Mouse (Mus musculus) kidney, embryonic 16.5 days (tissue): ENCODE results near the gene Odf3l2. TPM values are rescaled to one million over a fixed set of nuclear protein-coding genes. Genes with fewer than 3 reads are reported as not detected.
A peak's percentile ranks its signal among the peaks of the same experiment; 100 is the strongest.

Experiments used
- ATAC-seq: fragments of 200-750 bp; cut with Nextera tagmentation; 2 replicates; pipeline ENCODE4 v1.8.0; 2017; ENCODE audit warnings: moderate TSS enrichment; ENCODE audit not compliant: low FRiP score, low TSS enrichment
- H3K27ac ChIP-seq: fragments of 300-500 bp; sonication (generic); 2 replicates; pipeline ENCODE4 v1.5.1; 2014; ENCODE audit warnings: low read length
- H3K27me3 ChIP-seq: fragments of 300-500 bp; sonication (generic); 2 replicates; pipeline ENCODE4 v1.6.1; 2014; ENCODE audit warnings: low read length, control low read depth, mixed read lengths; ENCODE audit not compliant: insufficient read depth
- H3K36me3 ChIP-seq: fragments of 300-500 bp; sonication (generic); 2 replicates; pipeline ENCODE4 v1.6.1; 2014; ENCODE audit warnings: low read length, control low read depth, mixed read lengths; ENCODE audit not compliant: insufficient read depth
- H3K4me1 ChIP-seq: fragments of 300-500 bp; sonication (generic); 2 replicates; pipeline ENCODE4 v1.6.1; 2014; ENCODE audit warnings: low read length, control low read depth, mixed read lengths; ENCODE audit not compliant: insufficient read depth
- H3K4me2 ChIP-seq: fragments of 300-500 bp; sonication (generic); replicated peaks from 2 replicates; pipeline ENCODE4 v1.6.1; 2014; ENCODE audit warnings: low read depth, low read length
- H3K4me3 ChIP-seq: fragments of 300-500 bp; sonication (generic); 2 replicates; pipeline ENCODE4 v1.5.1; 2014; ENCODE audit warnings: mild to moderate bottlenecking, low read length
- H3K9ac ChIP-seq: fragments of 300-500 bp; sonication (generic); replicated peaks from 2 replicates; pipeline ENCODE4 v1.6.1; 2014; ENCODE audit warnings: low read length
- H3K9me3 ChIP-seq: fragments of 300-500 bp; sonication (generic); 2 replicates; pipeline ENCODE4 v1.6.1; 2016; ENCODE audit warnings: low read length, control low read depth
- WGBS: fragments of 180-500 bp; shearing (Covaris S2); extraction: QIAGEN DNeasy Blood & Tissue Kit; methylation state at CpG from one replicate; pipeline ENCODE4 v1.1.7; 2014; 5-methylcytosine and 5-hydroxymethylcytosine counted together
- polyA plus RNA-seq: library from polyadenylated mRNA; unstranded; fragments of >200 nt; fragmentation: Nextera tagmentation; extraction: Ambion mirVana; gene quantifications from 2 replicates; pipeline ENCODE4 v1.2.1, GENCODE M21; 2015

Odf3l2 gene
- polyA plus RNA-seq, 1 experiment from 2014 or later, result not detected

GRCm38 (mm10) chr10:79672088-79672455 lies 26.5 kb upstream of the Odf3l2 start:
- WGBS, result 46% methylated on average over 3 of the region's 3 CpGs
- Histone ChIP-seq H3K9ac (0 out of 2 replicates have a peak overlapping the region, but pooled peaks have one; percentile 25), H3K4me2 (0 out of 2 replicates have a peak overlapping the region, but pooled peaks have one; percentile 92), H3K36me3 (peaks cover 18% of the 10 kb centered on the region), H3K4me1 (peaks cover 22% of the 10 kb centered on the region), H3K27ac (peak overlapping the region; percentile 95), H3K9me3 (no peaks in the 10 kb centered on the region), H3K4me3 (no peak overlapping the region; the same call in 1 of the 2 replicates), H3K27me3 (no peaks in the 10 kb centered on the region)
- ATAC-seq, result no peak

- H3K4me3 ChIP-seq, result peak overlapping the region; percentile 95
- peak overlapping the region; percentile 95 for H3K27ac ChIP-seq
- H3K27me3 ChIP-seq, result no peaks in the 10 kb centered on the region
- peaks cover 18% of the 10 kb centered on the region for H3K36me3 ChIP-seq
- H3K4me2 ChIP-seq, result peak overlapping the region; percentile 92
- H3K9ac ChIP-seq, result peak overlapping the region; percentile 25; the same call in 1 of the 2 replicates
- H3K9me3 ChIP-seq, result no peaks in the 10 kb centered on the region
- ATAC-seq, result peak; percentile 24
- WGBS, result 15% methylated on average over 6 of the region's 6 CpGs
- H3K4me1 ChIP-seq, result peaks cover 22% of the 10 kb centered on the region
These were observed 26.0 kb upstream of the Odf3l2 start for GRCm38 (mm10) chr10:79671396-79672087.

GRCm38 (mm10) chr10:79670071-79670888 lies 24.7 kb upstream of the Odf3l2 start:
- peaks cover 12% of the 10 kb centered on the region for H3K36me3 ChIP-seq
- H3K27ac ChIP-seq, result peak overlapping the region; percentile 95
- peak overlapping the region; percentile 92 for H3K4me2 ChIP-seq
- peaks cover 22% of the 10 kb centered on the region for H3K4me1 ChIP-seq
- no peaks in the 10 kb centered on the region for H3K27me3 ChIP-seq
- H3K9me3 ChIP-seq, result no peaks in the 10 kb centered on the region
- H3K9ac ChIP-seq, result peak overlapping the region; percentile 94
- peak; percentile 22 for ATAC-seq
- peak overlapping the region; percentile 95 for H3K4me3 ChIP-seq
- 22% methylated on average over 15 of the region's 15 CpGs for WGBS

- Histone ChIP-seq H3K4me2 (peak overlapping the region; percentile 92), H3K27me3 (no peaks in the 10 kb centered on the region), H3K4me3 (peak overlapping the region; percentile 95), H3K27ac (peak overlapping the region; percentile 95), H3K9ac (peak overlapping the region; percentile 94), H3K9me3 (no peaks in the 10 kb centered on the region), H3K4me1 (peaks cover 22% of the 10 kb centered on the region), H3K36me3 (peaks cover 8% of the 10 kb centered on the region)
- WGBS, result under 1% methylated on average over 47 of the region's 47 CpGs
- peak; percentile 54 for ATAC-seq
These were observed 24.1 kb upstream of the Odf3l2 start for GRCm38 (mm10) chr10:79669576-79670057.

GRCm38 (mm10) chr10:79668771-79669575 lies 23.4 kb upstream of the Odf3l2 start, which contains the start of gene Tpgs1:
TSS of gene Tpgs1 (plus strand) at chr10:79669369.
- no peaks in the 10 kb centered on the region for H3K27me3 ChIP-seq
- ATAC-seq, result peak; percentile 59
- peaks cover 27% of the 10 kb centered on the region for H3K4me1 ChIP-seq
- H3K4me2 ChIP-seq, result peak within 1 kb of the TSS; percentile 92
- H3K36me3 ChIP-seq, result peaks cover 4% of the 10 kb centered on the region; the same call in 1 of the 2 replicates
- H3K9me3 ChIP-seq, result no peaks in the 10 kb centered on the region
- WGBS, result under 1% methylated on average over 42 of the region's 45 CpGs
- H3K9ac ChIP-seq, result peak within 1 kb of the TSS; percentile 94
- H3K27ac ChIP-seq, result peak within 1 kb of the TSS; percentile 95
- peak within 1 kb of the TSS; percentile 95 for H3K4me3 ChIP-seq

GRCm38 (mm10) chr10:79668076-79668475 lies 22.5 kb upstream of the Odf3l2 start:
- H3K9ac ChIP-seq, result no peak overlapping the region
- H3K36me3 ChIP-seq, result peaks cover 1% of the 10 kb centered on the region; the same call in 1 of the 2 replicates
- no peak overlapping the region for H3K4me3 ChIP-seq
- peaks cover 29% of the 10 kb centered on the region for H3K4me1 ChIP-seq
- no peak overlapping the region for H3K4me2 ChIP-seq
- no peak overlapping the region for H3K27ac ChIP-seq
- no peaks in the 10 kb centered on the region for H3K27me3 ChIP-seq
- no peaks in the 10 kb centered on the region for H3K9me3 ChIP-seq
- WGBS, result 85% methylated on average over 5 of the region's 5 CpGs
- ATAC-seq, result no peak

- WGBS, result 60% methylated on average over 9 of the region's 9 CpGs
- H3K36me3 ChIP-seq, result no peaks in the 10 kb centered on the region
- no peaks in the 10 kb centered on the region for H3K9me3 ChIP-seq
- H3K27me3 ChIP-seq, result no peaks in the 10 kb centered on the region
- H3K4me3 ChIP-seq, result no peak overlapping the region
- no peak for ATAC-seq
- no peak overlapping the region for H3K27ac ChIP-seq
- H3K4me2 ChIP-seq, result no peak overlapping the region
- peaks cover 18% of the 10 kb centered on the region for H3K4me1 ChIP-seq
- H3K9ac ChIP-seq, result no peak overlapping the region
These were observed 21.0 kb upstream of the Odf3l2 start for GRCm38 (mm10) chr10:79666493-79666892.

- ATAC-seq, result no peak
- Histone ChIP-seq H3K36me3 (no peaks in the 10 kb centered on the region), H3K27me3 (no peaks in the 10 kb centered on the region), H3K9me3 (no peaks in the 10 kb centered on the region), H3K4me2 (no peak overlapping the region), H3K4me3 (no peak overlapping the region), H3K27ac (no peak overlapping the region), H3K9ac (no peak overlapping the region), H3K4me1 (peaks cover 7% of the 10 kb centered on the region)
- WGBS, result 87% methylated on average over 8 of the region's 8 CpGs
These were observed 19.5 kb upstream of the Odf3l2 start for GRCm38 (mm10) chr10:79665051-79665450.

- ATAC-seq, result peak; percentile 36; the same call in 1 of the 2 replicates
- Histone ChIP-seq H3K36me3 (no peaks in the 10 kb centered on the region), H3K27me3 (no peaks in the 10 kb centered on the region), H3K4me1 (0 out of 2 replicates have a peak, but pooled peaks cover 7% of the 10 kb centered on the region), H3K4me3 (no peak within 1 kb of the TSS), H3K9ac (no peak within 1 kb of the TSS; the same call in 1 of the 2 replicates), H3K9me3 (no peaks in the 10 kb centered on the region), H3K4me2 (no peak within 1 kb of the TSS), H3K27ac (no peak within 1 kb of the TSS)
- 8% methylated on average over 13 of the region's 13 CpGs for WGBS
These were observed 18.7 kb upstream of the Odf3l2 start, which contains the start of gene Madcam1 for GRCm38 (mm10) chr10:79664131-79664665. TSS of gene Madcam1 (plus strand) at chr10:79664559.
